Mouse (Mus musculus) bone marrow macrophage, adult 2 months (primary cell): Measurements from ENCODE around the gene Aebp1. TPM values are rescaled to one million over a fixed set of nuclear protein-coding genes. Genes with fewer than 3 reads are reported as not detected.

Source experiments
- H3K27ac ChIP-seq: 2 replicates; pipeline ENCODE4 v1.5.1; 2012; ENCODE audit warnings: low read depth, low read length; ENCODE audit not compliant: insufficient read depth
- H3K4me1 ChIP-seq: 2 replicates; pipeline ENCODE4 v1.6.1; 2012; ENCODE audit warnings: low read length; ENCODE audit not compliant: control insufficient read depth, insufficient read depth
- H3K4me3 ChIP-seq: 2 replicates; pipeline ENCODE4 v1.5.1; 2012; ENCODE audit warnings: mild to moderate bottlenecking, low read length, moderate library complexity; ENCODE audit not compliant: insufficient read depth
- CTCF ChIP-seq: IDR thresholded peaks from 2 replicates; pipeline ENCODE4 v1.5.1; 2012; ENCODE audit warnings: low read depth, mild to moderate bottlenecking, low read length, moderate library complexity
- POLR2A ChIP-seq: IDR thresholded peaks from 2 replicates; pipeline ENCODE4 v1.6.1; 2012; ENCODE audit warnings: mild to moderate bottlenecking, low read depth, low read length, borderline replicate concordance
- polyA plus RNA-seq: library from polyadenylated mRNA; stranded (reverse); fragments of >200 nt; gene quantifications from 2 replicates; pipeline ENCODE4 v1.2.4, GENCODE M21; 2012; ENCODE audit not compliant: missing spikeins, insufficient read depth, insufficient read length

Gene Aebp1
- polyA plus RNA-seq, 1 experiment: 2.8 TPM

- no peak overlapping the region for H3K4me3 ChIP-seq
- peaks cover 6% of the 10 kb centered on the region; the same call in 1 of the 2 replicates for H3K4me1 ChIP-seq
- H3K27ac ChIP-seq: no peak overlapping the region
- TF ChIP-seq POLR2A (no peak), CTCF (no peak)
These were observed 9.4 kb upstream of the Aebp1 start for GRCm38 (mm10) chr11:5852314-5852713.

- Histone ChIP-seq H3K4me1 (peaks cover 6% of the 10 kb centered on the region; the same call in 1 of the 2 replicates), H3K27ac (no peak overlapping the region), H3K4me3 (no peak overlapping the region)
- TF ChIP-seq CTCF (no peak), POLR2A (no peak)
These were observed 6.3 kb upstream of the Aebp1 start for GRCm38 (mm10) chr11:5855481-5855880.

GRCm38 (mm10) chr11:5855902-5856301, 5.8 kb upstream of the Aebp1 start:
- TF ChIP-seq CTCF (no peak), POLR2A (no peak)
- Histone ChIP-seq H3K27ac (no peak overlapping the region), H3K4me3 (no peak overlapping the region)

GRCm38 (mm10) chr11:5856479-5857130, 5.1 kb upstream of the Aebp1 start:
- TF ChIP-seq POLR2A (no peak), CTCF (no peak)
- H3K4me3 ChIP-seq: no peak overlapping the region
- no peak overlapping the region for H3K27ac ChIP-seq
- peaks cover 6% of the 10 kb centered on the region; the same call in 1 of the 2 replicates for H3K4me1 ChIP-seq

More at GRCm38 (mm10) chr11:5855902-5856301, 5.8 kb upstream of the Aebp1 start:
- H3K4me1 ChIP-seq: peaks cover 6% of the 10 kb centered on the region; the same call in 1 of the 2 replicates

GRCm38 (mm10) chr11:5858723-5859122, 3.0 kb upstream of the Aebp1 start:
- H3K27ac ChIP-seq: no peak overlapping the region
- TF ChIP-seq POLR2A: no peak
- peaks cover 6% of the 10 kb centered on the region; the same call in 1 of the 2 replicates for H3K4me1 ChIP-seq
- H3K4me3 ChIP-seq: no peak overlapping the region

- peaks cover 6% of the 10 kb centered on the region; the same call in 1 of the 2 replicates for H3K4me1 ChIP-seq
- H3K4me3 ChIP-seq: no peak overlapping the region
- H3K27ac ChIP-seq: no peak overlapping the region
- TF ChIP-seq POLR2A: no peak
- TF ChIP-seq CTCF: no peak
These were observed 1.7 kb upstream of the Aebp1 start for GRCm38 (mm10) chr11:5859883-5860550.

- peaks cover 6% of the 10 kb centered on the region; the same call in 1 of the 2 replicates for H3K4me1 ChIP-seq
- no peak for TF ChIP-seq POLR2A
- TF ChIP-seq CTCF: no peak
- no peak overlapping the region for H3K27ac ChIP-seq
- H3K4me3 ChIP-seq: no peak overlapping the region
These were observed 1.1 kb upstream of the Aebp1 start for GRCm38 (mm10) chr11:5860639-5861038.

- TF ChIP-seq CTCF (no peak), POLR2A (no peak)
- no peak overlapping the region for H3K27ac ChIP-seq
- no peak overlapping the region for H3K4me3 ChIP-seq
- H3K4me1 ChIP-seq: no peaks in the 10 kb centered on the region
These were observed 803 bp downstream of the Aebp1 start for GRCm38 (mm10) chr11:5862394-5863105.

- no peak for TF ChIP-seq POLR2A
- TF ChIP-seq CTCF: no peak
- no peaks in the 10 kb centered on the region for H3K4me1 ChIP-seq
- H3K4me3 ChIP-seq: no peak overlapping the region
- H3K27ac ChIP-seq: no peak overlapping the region
These were observed 5.4 kb downstream of the Aebp1 start for GRCm38 (mm10) chr11:5867196-5867595.

- TF ChIP-seq CTCF (no peak), POLR2A (no peak)
- H3K27ac ChIP-seq: no peak overlapping the region
- no peaks in the 10 kb centered on the region for H3K4me1 ChIP-seq
- H3K4me3 ChIP-seq: no peak overlapping the region
These were observed 6.6 kb downstream of the Aebp1 start for GRCm38 (mm10) chr11:5868324-5868723.
